Mouse (Mus musculus) heart, embryonic 10.5 days (tissue): ENCODE measurements around the gene Eif3l. TPM values are rescaled to one million over a fixed set of nuclear protein-coding genes. Genes with fewer than 3 reads are reported as not detected.
A peak's percentile ranks its signal among the peaks of the same experiment; 100 is the strongest.

Source experiments
- DNase-seq: peaks from one replicate; pipeline ENCODE4 v3.0.0-alpha.2; 2017; ENCODE audit warnings: low spot score
- H3K27ac ChIP-seq: fragments of 300-500 bp; sonication (generic); 2 replicates; pipeline ENCODE4 v1.5.1; 2016; ENCODE audit warnings: mild to moderate bottlenecking
- H3K27me3 ChIP-seq: fragments of 300-500 bp; sonication (generic); 2 replicates; pipeline ENCODE4 v1.6.1; 2016; ENCODE audit warnings: mild to moderate bottlenecking; ENCODE audit not compliant: poor library complexity, insufficient read depth, severe bottlenecking
- H3K36me3 ChIP-seq: fragments of 300-500 bp; sonication (generic); 2 replicates; pipeline ENCODE4 v1.6.1; 2016; ENCODE audit warnings: mild to moderate bottlenecking, moderate library complexity
- H3K4me1 ChIP-seq: fragments of 300-500 bp; sonication (generic); 2 replicates; pipeline ENCODE4 v1.6.1; 2016; ENCODE audit warnings: mild to moderate bottlenecking
- H3K4me3 ChIP-seq: fragments of 300-500 bp; sonication (generic); 2 replicates; pipeline ENCODE4 v1.5.1; 2016; ENCODE audit warnings: mild to moderate bottlenecking, moderate library complexity
- H3K9me3 ChIP-seq: fragments of 300-500 bp; sonication (generic); 2 replicates; pipeline ENCODE4 v1.6.1; 2016; ENCODE audit warnings: mild to moderate bottlenecking, moderate library complexity
- WGBS: fragments of 180-500 bp; shearing (Covaris S2); methylation state at CpG from one replicate; pipeline ENCODE4 v1.1.7; 2016; 5-methylcytosine and 5-hydroxymethylcytosine counted together
- polyA plus RNA-seq: library from polyadenylated mRNA; unstranded; fragments of >200 nt; fragmentation: Nextera tagmentation; extraction: Ambion mirVana; gene quantifications from 2 replicates; pipeline ENCODE4 v1.2.1, GENCODE M21; 2016

Eif3l gene
- polyA plus RNA-seq, 1 experiment from 2014 or later = 226 TPM

DNA sequence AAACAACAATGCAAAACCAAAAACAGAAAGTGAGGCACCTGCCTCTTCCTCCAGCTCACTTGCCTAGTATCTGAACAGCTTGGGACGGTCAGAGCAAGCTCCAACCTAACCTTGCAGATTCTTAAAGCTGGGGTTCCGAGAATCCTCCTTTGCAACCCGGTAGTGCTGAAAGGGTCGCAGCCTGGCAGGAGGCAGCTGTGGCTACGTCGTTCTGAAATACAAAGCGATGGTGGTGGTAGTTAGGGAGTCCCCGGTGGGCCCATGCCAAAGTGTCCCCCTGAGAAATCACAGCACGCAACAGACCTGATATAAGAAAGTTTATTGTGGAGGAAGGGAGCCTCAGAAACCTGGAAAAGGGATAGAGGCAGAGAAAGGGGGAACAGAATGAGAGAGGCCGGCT is 36.6 kb upstream of the Eif3l start:
- Histone ChIP-seq H3K4me1 (peaks cover 36% of the 10 kb centered on the region), H3K4me3 (no peak overlapping the region), H3K9me3 (no peaks in the 10 kb centered on the region), H3K27ac (no peak overlapping the region), H3K27me3 (peaks cover 63% of the 10 kb centered on the region), H3K36me3 (peaks cover 16% of the 10 kb centered on the region)
- 63% methylated on average over 10 of the region's 10 CpGs for WGBS
- DNase-seq = no peak

DNA sequence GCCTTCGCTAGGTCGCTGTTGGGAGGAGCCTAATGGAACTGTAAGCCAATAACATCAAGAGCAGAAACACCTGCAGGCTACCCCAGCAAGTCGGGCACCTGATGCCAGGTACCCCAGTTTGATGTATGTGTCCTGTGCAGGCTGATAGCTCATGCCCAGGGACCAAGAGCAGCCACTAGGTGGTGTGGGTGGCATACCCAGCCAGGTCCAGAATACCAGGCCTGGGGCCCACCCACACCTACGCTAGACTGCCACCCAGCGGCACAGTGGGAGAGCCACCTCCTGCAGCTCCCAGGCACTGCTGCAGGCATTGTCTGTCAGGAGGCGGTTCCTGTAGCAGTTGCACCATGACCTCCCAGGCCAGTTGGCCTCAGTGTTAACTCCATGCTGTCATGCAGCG is 36.1 kb upstream of the Eif3l start:
- Histone ChIP-seq H3K9me3 (no peaks in the 10 kb centered on the region), H3K4me1 (peaks cover 37% of the 10 kb centered on the region), H3K27me3 (peaks cover 68% of the 10 kb centered on the region), H3K4me3 (no peak overlapping the region), H3K27ac (no peak overlapping the region), H3K36me3 (peaks cover 16% of the 10 kb centered on the region)
- peak; percentile 94 for DNase-seq
- WGBS = 13% methylated on average over 7 of the region's 7 CpGs

DNA sequence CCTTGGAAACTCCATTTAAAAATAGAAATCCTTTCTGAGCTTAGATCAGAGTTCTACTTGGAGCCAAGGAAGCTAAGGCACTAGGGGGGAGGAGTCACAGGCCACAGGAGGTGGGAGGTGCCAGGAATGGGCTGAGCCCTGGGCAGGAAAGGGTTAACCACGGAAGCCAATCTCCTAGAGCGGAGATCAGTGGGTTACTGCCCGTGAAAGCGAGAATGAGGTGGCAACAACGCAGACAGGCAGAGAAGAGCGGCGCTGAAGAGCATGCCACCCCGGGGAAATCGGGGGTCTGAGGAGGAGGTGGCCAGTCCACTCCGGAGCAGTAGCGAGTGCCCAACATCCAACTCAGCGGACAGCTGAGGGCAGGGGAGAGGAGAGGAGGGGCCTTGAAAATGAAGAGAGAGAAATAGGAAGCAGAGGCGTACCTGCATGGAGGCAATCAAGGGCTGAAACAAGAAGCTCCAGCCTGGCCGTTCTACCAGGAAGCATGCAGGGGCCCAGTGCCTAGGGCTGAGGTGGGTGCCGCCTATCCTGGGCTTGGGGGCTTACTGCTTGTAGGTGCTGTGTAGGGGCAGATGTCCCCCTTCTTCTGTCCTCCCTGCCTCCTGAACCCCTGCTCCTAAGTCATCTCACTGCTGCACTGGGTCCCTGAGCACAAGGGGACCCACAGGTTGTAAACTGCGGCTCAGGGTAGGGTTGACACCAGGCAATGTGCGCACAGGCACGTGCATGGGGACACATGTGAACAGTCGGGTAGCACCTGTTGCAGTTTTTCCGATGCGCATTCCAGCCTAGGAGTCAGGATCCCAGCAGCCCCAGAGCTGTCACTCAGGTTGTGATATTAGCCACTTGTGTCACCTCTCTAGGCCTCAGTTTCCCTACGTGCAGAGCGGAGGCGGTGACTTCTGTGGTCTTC is 34.2 kb upstream of the Eif3l start:
- Histone ChIP-seq H3K4me3 (peak overlapping the region; percentile 41), H3K9me3 (no peaks in the 10 kb centered on the region), H3K4me1 (peaks cover 37% of the 10 kb centered on the region), H3K27me3 (peaks cover 82% of the 10 kb centered on the region), H3K27ac (no peak overlapping the region), H3K36me3 (peaks cover 14% of the 10 kb centered on the region)
- DNase-seq = no peak
- WGBS = 21% methylated on average over 24 of the region's 24 CpGs

DNA sequence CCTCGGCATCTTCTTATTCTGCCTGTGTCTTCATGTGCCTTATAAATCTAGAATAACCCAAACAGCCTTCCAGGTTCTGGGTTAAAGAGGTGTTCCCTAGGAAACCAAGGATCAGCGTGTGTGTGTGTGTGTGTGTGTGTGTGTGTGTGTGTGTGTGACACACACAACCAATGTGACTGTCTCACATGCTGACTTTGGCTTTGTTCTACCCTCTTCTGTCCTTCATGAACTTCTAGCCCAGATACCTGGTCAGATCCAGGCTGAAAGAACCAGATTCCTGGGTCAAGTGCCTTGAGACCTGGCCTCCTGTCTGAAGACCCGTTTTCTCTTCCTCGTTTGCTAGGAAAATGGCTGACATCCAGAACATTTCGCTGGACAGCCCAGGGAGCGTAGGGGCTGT is 33.4 kb upstream of the Eif3l start, which contains the start of gene Galr3:
Galr3 (plus strand) TSS at position 301 of the 400 bp plus-strand sequence.
- 73% methylated on average over 6 of the region's 6 CpGs for WGBS
- no peaks in the 10 kb centered on the region for H3K9me3 ChIP-seq
- H3K27ac ChIP-seq = peak within 1 kb of the TSS; percentile 80; the same call in 1 of the 2 replicates
- peaks cover 37% of the 10 kb centered on the region for H3K4me1 ChIP-seq
- peak within 1 kb of the TSS; percentile 69 for H3K4me3 ChIP-seq
- DNase-seq = no peak
- peaks cover 7% of the 10 kb centered on the region for H3K36me3 ChIP-seq
- H3K27me3 ChIP-seq = peaks cover 79% of the 10 kb centered on the region

DNA sequence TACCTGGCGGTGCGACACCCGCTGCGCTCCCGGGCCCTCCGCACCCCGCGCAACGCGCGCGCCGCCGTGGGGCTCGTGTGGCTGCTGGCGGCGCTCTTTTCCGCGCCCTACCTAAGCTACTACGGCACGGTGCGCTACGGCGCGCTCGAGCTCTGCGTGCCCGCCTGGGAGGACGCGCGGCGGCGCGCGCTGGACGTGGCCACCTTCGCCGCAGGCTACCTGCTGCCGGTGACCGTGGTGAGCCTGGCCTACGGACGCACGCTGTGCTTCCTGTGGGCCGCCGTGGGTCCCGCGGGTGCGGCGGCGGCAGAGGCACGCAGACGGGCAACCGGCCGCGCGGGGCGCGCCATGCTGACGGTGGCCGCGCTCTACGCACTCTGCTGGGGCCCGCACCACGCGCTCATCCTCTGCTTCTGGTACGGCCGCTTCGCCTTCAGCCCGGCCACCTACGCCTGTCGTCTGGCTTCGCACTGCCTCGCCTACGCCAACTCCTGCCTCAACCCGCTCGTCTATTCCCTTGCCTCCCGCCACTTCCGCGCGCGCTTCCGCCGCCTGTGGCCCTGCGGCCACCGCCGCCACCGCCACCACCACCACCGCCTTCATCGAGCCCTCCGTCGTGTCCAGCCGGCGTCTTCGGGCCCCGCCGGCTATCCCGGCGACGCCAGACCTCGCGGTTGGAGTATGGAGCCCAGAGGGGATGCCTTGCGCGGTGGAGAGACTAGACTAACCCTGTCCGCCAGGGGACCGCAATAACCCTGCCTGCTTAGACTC is 32.1 kb upstream of the Eif3l start:
- WGBS = under 1% methylated on average over 105 of the region's 105 CpGs
- peaks cover 83% of the 10 kb centered on the region for H3K27me3 ChIP-seq
- H3K9me3 ChIP-seq = no peaks in the 10 kb centered on the region
- peaks cover 36% of the 10 kb centered on the region for H3K4me1 ChIP-seq
- peak overlapping the region; percentile 80 for H3K27ac ChIP-seq
- H3K4me3 ChIP-seq = peak overlapping the region; percentile 69
- no peak for DNase-seq
- H3K36me3 ChIP-seq = no peaks in the 10 kb centered on the region

DNA sequence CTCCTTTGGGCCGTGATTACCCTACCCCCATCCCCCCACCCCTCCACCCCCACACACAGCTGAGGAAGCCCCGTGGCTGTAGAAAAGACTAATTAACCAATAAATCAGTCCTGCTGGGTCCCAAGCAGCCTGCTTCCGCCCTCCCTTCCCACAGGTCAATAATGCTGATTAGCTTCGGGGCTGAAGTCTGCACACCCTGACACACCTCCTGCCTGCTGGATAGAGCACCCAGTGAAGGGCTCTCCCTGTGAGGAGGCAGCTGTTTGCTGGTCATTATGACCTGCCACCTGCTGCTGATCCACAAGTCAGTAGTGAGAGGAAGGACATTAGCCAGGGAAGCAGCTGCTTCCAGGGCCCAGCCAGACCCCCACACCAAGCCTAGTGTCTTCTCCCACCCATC is 30.1 kb upstream of the Eif3l start:
- no peak for DNase-seq
- WGBS = 28% methylated on average over 4 of the region's 4 CpGs
- H3K36me3 ChIP-seq = no peaks in the 10 kb centered on the region
- H3K27me3 ChIP-seq = peaks cover 72% of the 10 kb centered on the region
- no peak overlapping the region for H3K4me3 ChIP-seq
- no peaks in the 10 kb centered on the region for H3K9me3 ChIP-seq
- H3K27ac ChIP-seq = no peak overlapping the region
- H3K4me1 ChIP-seq = peaks cover 25% of the 10 kb centered on the region

DNA sequence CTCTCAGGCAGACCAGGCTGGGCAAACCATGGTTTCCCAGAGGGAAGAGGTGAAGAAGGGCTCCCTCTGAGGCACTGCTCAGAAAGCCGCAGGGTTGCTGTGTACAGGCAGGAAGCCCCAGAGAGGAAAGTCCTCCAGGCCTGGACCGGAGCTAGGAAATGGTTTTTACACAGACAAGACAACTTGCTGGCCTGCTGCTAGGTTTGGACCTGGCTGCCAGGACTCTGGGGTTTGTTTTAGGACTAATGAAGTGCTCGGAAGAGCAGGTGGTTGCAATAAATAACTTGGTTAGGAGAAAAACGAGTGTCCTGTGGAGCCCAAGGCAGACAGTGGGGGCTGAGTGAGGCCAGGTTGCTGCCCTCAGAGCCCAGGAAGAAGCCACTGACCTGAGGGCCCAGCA is 26.8 kb upstream of the Eif3l start:
- Histone ChIP-seq H3K36me3 (peaks cover 11% of the 10 kb centered on the region), H3K9me3 (no peaks in the 10 kb centered on the region), H3K4me1 (peaks cover 23% of the 10 kb centered on the region), H3K4me3 (no peak overlapping the region), H3K27ac (no peak overlapping the region), H3K27me3 (peaks cover 39% of the 10 kb centered on the region)
- WGBS = 74% methylated on average over 4 of the region's 4 CpGs
- DNase-seq = no peak

DNA sequence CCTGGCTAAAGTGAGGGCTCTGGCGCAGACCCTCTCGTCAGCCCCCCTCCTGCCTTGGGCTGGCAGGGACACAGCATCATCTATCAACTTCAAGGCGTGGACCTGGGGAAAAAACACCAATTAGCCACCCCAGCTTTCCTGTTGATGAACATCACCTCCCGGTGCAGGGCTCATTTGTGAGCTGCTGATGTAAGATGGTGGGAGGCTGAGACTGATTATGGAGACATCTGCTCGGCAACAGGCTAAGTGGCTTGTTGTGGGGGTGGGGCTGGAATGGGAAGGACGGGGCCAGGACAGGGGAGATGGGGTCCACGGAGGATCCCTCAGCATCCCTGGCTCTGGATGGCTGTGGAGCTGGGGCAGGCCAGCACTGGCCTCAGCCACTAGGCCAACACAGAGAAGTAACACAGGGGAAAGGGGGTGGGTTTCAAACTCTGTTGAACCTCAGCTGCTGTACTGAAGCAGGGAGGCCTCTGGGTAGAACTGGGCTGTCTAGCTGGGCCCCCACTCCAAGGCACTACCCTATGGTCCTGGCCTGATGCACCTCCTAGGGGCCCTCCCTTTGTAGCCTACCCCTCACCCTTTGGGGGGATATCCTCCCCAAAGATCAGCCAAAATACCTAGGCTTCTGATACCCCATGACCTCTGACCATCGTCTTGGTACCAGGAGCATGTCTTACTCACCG is 24.7 kb upstream of the Eif3l start:
- WGBS = 54% methylated on average over 9 of the region's 9 CpGs
- Histone ChIP-seq H3K4me1 (peaks cover 24% of the 10 kb centered on the region), H3K27ac (0 out of 2 replicates have a peak overlapping the region, but pooled peaks have one; percentile 8), H3K9me3 (no peaks in the 10 kb centered on the region), H3K4me3 (no peak overlapping the region), H3K36me3 (peaks cover 32% of the 10 kb centered on the region), H3K27me3 (peaks cover 18% of the 10 kb centered on the region; the same call in 1 of the 2 replicates)
- no peak for DNase-seq

DNA sequence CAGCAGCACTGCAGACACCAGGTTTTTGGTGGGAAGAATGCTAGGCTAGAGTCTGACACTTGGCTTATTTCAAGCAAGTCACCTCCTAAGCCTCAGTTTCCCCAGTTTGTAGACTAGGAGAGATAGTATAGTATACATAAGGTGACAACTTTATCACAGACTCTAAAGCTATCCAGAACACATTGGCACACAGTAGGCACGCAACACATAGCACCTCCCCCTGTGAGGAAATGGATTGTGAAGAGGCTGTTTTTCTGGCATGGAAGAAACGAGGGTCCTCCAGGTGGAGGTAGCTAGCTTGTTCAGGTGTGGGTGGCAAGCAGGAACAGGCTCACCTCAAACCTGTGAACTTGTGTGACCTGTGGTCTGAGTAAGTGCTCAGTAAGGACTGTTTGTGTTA is 24.0 kb upstream of the Eif3l start:
- DNase-seq = no peak
- Histone ChIP-seq H3K36me3 (peaks cover 38% of the 10 kb centered on the region), H3K27ac (no peak overlapping the region), H3K4me1 (peaks cover 24% of the 10 kb centered on the region), H3K4me3 (no peak overlapping the region), H3K9me3 (no peaks in the 10 kb centered on the region), H3K27me3 (peaks cover 13% of the 10 kb centered on the region; the same call in 1 of the 2 replicates)
- WGBS = 75% methylated on average over 2 of the region's 2 CpGs

DNA sequence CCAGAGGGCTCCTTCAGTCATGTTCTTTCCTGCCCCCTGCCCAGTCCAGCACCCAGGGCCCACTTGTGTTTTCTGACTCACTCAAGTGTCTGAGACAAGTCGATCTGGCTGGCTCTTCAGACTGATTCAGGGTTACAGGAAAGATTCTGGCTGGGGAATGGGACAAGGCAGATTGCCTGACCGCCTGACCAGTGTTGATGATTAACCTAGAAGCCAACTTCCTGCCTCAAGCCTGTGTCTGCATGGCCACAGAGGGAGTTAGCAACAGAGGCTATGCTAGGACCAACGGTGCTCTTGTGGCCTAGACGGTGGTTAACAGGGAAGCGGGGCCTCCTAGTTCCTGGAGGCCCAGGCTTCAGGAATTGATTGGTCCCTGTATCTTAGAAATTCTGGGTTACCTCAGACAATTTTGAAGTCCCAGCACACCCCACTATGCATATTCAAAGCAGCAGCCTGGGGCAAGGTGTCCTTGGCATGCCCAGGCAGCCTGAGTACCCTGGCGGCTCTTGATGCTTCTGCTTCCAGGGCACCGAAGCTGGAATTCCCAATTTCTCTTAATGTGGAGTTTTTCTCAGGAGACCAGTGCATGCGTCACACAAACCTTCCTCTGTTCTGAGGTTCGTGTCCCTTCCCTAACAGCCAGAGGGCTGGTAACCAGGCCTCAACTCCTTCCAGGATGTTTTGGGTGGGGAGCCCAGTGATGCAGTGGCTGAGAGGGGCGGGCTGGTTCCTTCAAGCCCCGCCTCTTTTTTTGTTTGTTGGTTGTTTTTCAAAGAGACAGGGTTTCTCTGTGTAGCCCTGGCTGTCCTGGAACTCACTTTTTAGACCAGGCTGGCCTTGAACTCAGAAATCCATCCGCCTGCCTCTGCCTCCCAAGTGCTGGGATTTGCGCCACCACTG is 23.3 kb upstream of the Eif3l start:
- peaks cover 13% of the 10 kb centered on the region; the same call in 1 of the 2 replicates for H3K27me3 ChIP-seq
- H3K4me3 ChIP-seq = no peak overlapping the region
- no peak for DNase-seq
- WGBS = 71% methylated on average over 13 of the region's 13 CpGs
- H3K4me1 ChIP-seq = peaks cover 24% of the 10 kb centered on the region
- H3K36me3 ChIP-seq = peaks cover 46% of the 10 kb centered on the region
- H3K9me3 ChIP-seq = no peaks in the 10 kb centered on the region
- H3K27ac ChIP-seq = no peak overlapping the region

DNA sequence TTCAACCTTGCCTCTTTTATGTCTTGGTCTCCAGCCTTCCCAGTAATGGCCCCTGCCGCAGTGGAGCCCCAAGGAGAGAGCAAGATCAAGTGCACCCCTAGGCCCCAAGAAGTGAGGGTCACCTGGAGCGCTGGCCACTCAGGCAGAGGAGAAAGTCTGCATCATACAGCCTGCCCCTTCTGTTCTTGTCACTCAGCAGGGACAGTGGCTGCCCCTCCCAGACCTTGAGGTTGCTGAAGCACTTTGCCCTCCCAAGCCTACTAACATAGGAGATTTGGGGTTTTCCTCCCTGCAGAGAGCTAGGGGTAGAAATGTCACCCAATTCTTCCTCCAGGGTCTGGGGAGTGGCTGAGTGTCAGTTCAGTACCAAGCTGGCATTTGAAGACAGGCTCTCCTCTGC is 22.6 kb upstream of the Eif3l start:
- H3K27me3 ChIP-seq = peaks cover 6% of the 10 kb centered on the region; the same call in 1 of the 2 replicates
- H3K4me3 ChIP-seq = no peak overlapping the region
- H3K4me1 ChIP-seq = peaks cover 24% of the 10 kb centered on the region
- WGBS = 90% methylated on average over 2 of the region's 2 CpGs
- DNase-seq = no peak
- H3K36me3 ChIP-seq = peaks cover 52% of the 10 kb centered on the region
- no peaks in the 10 kb centered on the region for H3K9me3 ChIP-seq
- no peak overlapping the region for H3K27ac ChIP-seq

DNA sequence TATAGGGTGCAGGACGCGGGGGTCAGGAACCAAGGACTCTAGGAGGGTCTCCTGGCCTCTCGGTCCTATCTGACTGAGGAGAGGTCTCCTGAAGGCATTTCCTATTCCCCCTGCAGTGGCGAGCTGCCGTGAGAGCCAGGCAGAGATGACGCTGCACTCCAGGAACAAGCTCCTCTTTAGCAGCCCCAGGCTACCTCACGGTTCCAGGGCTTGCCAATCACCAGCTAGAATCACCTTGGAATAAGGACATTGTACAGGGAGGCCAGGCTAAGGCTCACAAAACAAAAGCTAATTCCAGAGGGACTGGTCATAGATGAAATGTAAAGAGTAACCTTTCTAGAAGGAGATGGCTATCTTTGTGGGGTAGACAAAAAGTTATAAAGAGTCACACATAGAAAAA is 18.4 kb upstream of the Eif3l start:
- H3K36me3 ChIP-seq = peaks cover 89% of the 10 kb centered on the region
- 88% methylated on average over 7 of the region's 7 CpGs for WGBS
- H3K27ac ChIP-seq = no peak overlapping the region
- H3K27me3 ChIP-seq = no peaks in the 10 kb centered on the region
- no peak overlapping the region for H3K4me3 ChIP-seq
- H3K4me1 ChIP-seq = peaks cover 28% of the 10 kb centered on the region
- DNase-seq = no peak
- H3K9me3 ChIP-seq = no peaks in the 10 kb centered on the region
